Comparison of ENCODE assay signal across 26 mouse cellular contexts in genomic region chr13:26769955-26770354, GRCm38 (mm10). TPM values are rescaled to one million over a fixed set of nuclear protein-coding genes. Genes with fewer than 3 reads are reported as not detected.
A peak's percentile ranks its signal among the peaks of the same experiment; 100 is the strongest.
DNase-seq lines count a peak whose midpoint lies in the region; TF ChIP-seq lines count a peak whose summit lies in the region.
"Had no signal": no experiment of that assay in that cellular context is flagged by ENCODE, and none has a peak within 500 bp of the region (broad histone marks: within the 10 kb centered on the region; RNA-seq: fewer than 3 reads in every experiment).

TSS of gene Hdgfl1 (minus strand) at chr13:26770165.

- TF ChIP-seq EP300 in ES-Bruce4 (IDR thresholded peaks at IDR 0.05; ENCODE audit: insufficient read depth, low read depth, low read length) = no peak

- H3K36me3 ChIP-seq in ES-Bruce4 (ENCODE audit: control insufficient read depth, insufficient read depth, low read length, poor library complexity, severe bottlenecking) = no peaks in the 10 kb centered on the region
- H3K36me3 ChIP-seq in limb, embryonic 10.5 days = no peaks in the 10 kb centered on the region
- H3K36me3 ChIP-seq: embryonic facial prominence, embryonic 12.5 days; forebrain, embryonic 12.5 days; heart, embryonic 13.5 days; hindbrain, embryonic 13.5 days; intestine, embryonic 15.5 days had no signal

- peak within 1 kb of the TSS; percentile 19; the same call in 1 of the 2 replicates for H3K4me3 ChIP-seq in ES-Bruce4 (ENCODE audit: low read depth, low read length)
- no peak within 1 kb of the TSS for H3K4me3 ChIP-seq in limb, embryonic 10.5 days
- H3K4me3 ChIP-seq: embryonic facial prominence, embryonic 12.5 days; forebrain, embryonic 12.5 days; heart, embryonic 13.5 days; hindbrain, embryonic 13.5 days; intestine, embryonic 15.5 days had no signal

- no peaks in the 10 kb centered on the region for H3K9me3 ChIP-seq in ES-Bruce4 (replicated peaks; ENCODE audit: control insufficient read depth, insufficient read depth, low read length, poor library complexity, severe bottlenecking)
- no peaks in the 10 kb centered on the region for H3K9me3 ChIP-seq in limb, embryonic 10.5 days (replicated peaks)
- H3K9me3 ChIP-seq: embryonic facial prominence, embryonic 12.5 days; forebrain, embryonic 12.5 days; heart, embryonic 13.5 days; hindbrain, embryonic 13.5 days; intestine, embryonic 15.5 days had no signal

- WGBS in limb, embryonic 10.5 days = 96% methylated on average over 16 of the region's 16 CpGs

- peak; percentile 66 for DNase-seq in heart, adult 11 months
- DNase-seq in heart, postnatal 10 days = no peak
- no peak for DNase-seq in limb, embryonic 10.5 days (ENCODE audit: low spot score)
- no peak for DNase-seq in spleen, postnatal 4 days (ENCODE audit: low spot score in 2 of 2)
- no peak for DNase-seq in embryo, embryonic 11 days
- DNase-seq in left cerebral cortex, adult 8-10 months (ENCODE audit: low spot score in 2 of 2) = no peak
- DNase-seq: adrenal gland, adult 2 months; adrenal gland, postnatal 36 days; cerebellum, adult 2 months; cerebellum, postnatal 14 days; forebrain, postnatal 0 days; gastrocnemius, postnatal 14 days; heart, postnatal 4 days had no signal

- H3K9ac ChIP-seq in ES-Bruce4 (ENCODE audit: low read depth, poor library complexity, severe bottlenecking) = no peak within 1 kb of the TSS
- H3K9ac ChIP-seq: embryonic facial prominence, embryonic 12.5 days; forebrain, embryonic 12.5 days; forebrain, postnatal 0 days; heart, embryonic 13.5 days; hindbrain, embryonic 13.5 days; intestine, embryonic 15.5 days had no signal

- no peaks in the 10 kb centered on the region for H3K27me3 ChIP-seq in ES-Bruce4 (ENCODE audit: control insufficient read depth, insufficient read depth, low read length, poor library complexity, severe bottlenecking)
- H3K27me3 ChIP-seq in limb, embryonic 10.5 days (ENCODE audit: low read depth, poor library complexity, severe bottlenecking) = no peaks in the 10 kb centered on the region
- H3K27me3 ChIP-seq: embryonic facial prominence, embryonic 12.5 days; forebrain, embryonic 12.5 days; heart, embryonic 13.5 days; hindbrain, embryonic 13.5 days; intestine, embryonic 15.5 days had no signal

- no peak within 1 kb of the TSS for H3K27ac ChIP-seq in ES-Bruce4 (ENCODE audit: insufficient read depth, low read length)
- H3K27ac ChIP-seq in limb, embryonic 10.5 days = peak within 1 kb of the TSS; percentile 63; the same call in 1 of the 2 replicates
- H3K27ac ChIP-seq: embryonic facial prominence, embryonic 12.5 days; forebrain, embryonic 12.5 days; heart, embryonic 13.5 days; hindbrain, embryonic 13.5 days; intestine, embryonic 15.5 days had no signal

- TF ChIP-seq CTCF in ES-Bruce4 (IDR thresholded peaks at IDR 0.05; ENCODE audit: low read depth, low read length) = no peak

- no peak for TF ChIP-seq POLR2A in ES-Bruce4 (IDR thresholded peaks at IDR 0.05; ENCODE audit: insufficient read depth, low read length)

- intact Hi-C loops in heart, postnatal 10 days (cut with DNase I) = no loop called here

- no peaks in the 10 kb centered on the region for H3K4me1 ChIP-seq in ES-Bruce4 (ENCODE audit: control insufficient read depth, insufficient read depth, low read length)
- no peaks in the 10 kb centered on the region for H3K4me1 ChIP-seq in limb, embryonic 10.5 days
- H3K4me1 ChIP-seq: embryonic facial prominence, embryonic 12.5 days; forebrain, embryonic 12.5 days; heart, embryonic 13.5 days; hindbrain, embryonic 13.5 days; intestine, embryonic 15.5 days had no signal

RNA-seq across cellular contexts. Expression of gene Hdgfl1, which starts in this region (rescaled TPM):
- not detected for total RNA-seq in heart, postnatal 10 days (2021)
- polyA plus RNA-seq in ES-Bruce4 (2011; ENCODE audit: insufficient read depth, insufficient read length, low read depth, missing spikeins) = 1.2 and 1.4 TPM in 2 replicates
- not detected in 2 replicates for polyA plus RNA-seq in limb, embryonic 10.5 days (2016; fragmentation: Nextera tagmentation; extraction: Ambion mirVana)
- not detected for total RNA-seq in left cerebral cortex, adult 8-10 months (2022)
- total RNA-seq: adrenal gland, adult 2 months; adrenal gland, postnatal 36 days; common myeloid progenitor, adult 5-6 weeks; forebrain, postnatal 0 days; gastrocnemius, adult 18-20 months; gastrocnemius, postnatal 14 days; heart, adult 8-10 months; heart, postnatal 4 days; MEL had no signal
- polyA plus RNA-seq: activated CD4-positive, CD25-positive, alpha-beta regulatory T cell, adult 4 months; adrenal gland, adult 2 months; C2C12; cerebellum, adult 2 months; embryonic facial prominence, embryonic 12.5 days; forebrain, embryonic 12.5 days; forebrain, postnatal 0 days; heart, embryonic 13.5 days; heart, postnatal 0 days; hindbrain, embryonic 13.5 days; intestine, embryonic 15.5 days had no signal
